Mouse (Mus musculus) intestine, postnatal 0 days (tissue): ENCODE data around the gene Zfp449. TPM values are rescaled to one million over a fixed set of nuclear protein-coding genes. Genes with fewer than 3 reads are reported as not detected.
A peak's percentile ranks its signal among the peaks of the same experiment; 100 is the strongest.
"Not testable (repeated sequence)": the region's sequence is repeated elsewhere in the genome, so short reads cannot be mapped to it uniquely, and the experiment has no call there.

ENCODE experiments used
- ATAC-seq: fragments of 200-750 bp; cut with Nextera tagmentation; 2 replicates; pipeline ENCODE4 v1.8.0; 2017; ENCODE audit warnings: mild to moderate bottlenecking, moderate TSS enrichment, moderate library complexity
- H3K27ac ChIP-seq: fragments of 300-500 bp; sonication (generic); 2 replicates; pipeline ENCODE4 v1.5.1; 2014; ENCODE audit warnings: mild to moderate bottlenecking, low read depth, low read length, moderate library complexity
- H3K27me3 ChIP-seq: fragments of 300-500 bp; sonication (generic); replicated peaks from 2 replicates; pipeline ENCODE4 v1.6.1; 2014; ENCODE audit warnings: low read length, mixed read lengths; ENCODE audit not compliant: control insufficient read depth, insufficient read depth
- H3K36me3 ChIP-seq: fragments of 300-500 bp; sonication (generic); 2 replicates; pipeline ENCODE4 v1.6.1; 2014; ENCODE audit warnings: mild to moderate bottlenecking, moderate library complexity; ENCODE audit not compliant: control insufficient read depth, insufficient read depth
- H3K4me1 ChIP-seq: fragments of 300-500 bp; sonication (generic); replicated peaks from 2 replicates; pipeline ENCODE4 v1.6.1; 2014; ENCODE audit warnings: antibody characterized with exemption, low read length, mixed read lengths; ENCODE audit not compliant: control insufficient read depth, insufficient read depth
- H3K4me2 ChIP-seq: fragments of 300-500 bp; sonication (generic); replicated peaks from 2 replicates; pipeline ENCODE4 v1.6.1; 2014; ENCODE audit warnings: low read depth, mild to moderate bottlenecking, moderate library complexity
- H3K4me3 ChIP-seq: fragments of 300-500 bp; sonication (generic); 2 replicates; pipeline ENCODE4 v1.5.1; 2014; ENCODE audit warnings: low read depth, low read length
- H3K9ac ChIP-seq: fragments of 300-500 bp; sonication (generic); 2 replicates; pipeline ENCODE4 v1.6.1; 2014; ENCODE audit warnings: mild to moderate bottlenecking, low read depth, low read length
- H3K9me3 ChIP-seq: fragments of 300-500 bp; sonication (generic); 2 replicates; pipeline ENCODE4 v1.6.1; 2016; ENCODE audit warnings: mixed run types; ENCODE audit not compliant: control insufficient read depth
- CTCF ChIP-seq: sonication (generic); IDR thresholded peaks from 2 replicates; pipeline ENCODE4 v1.5.1; 2016; ENCODE audit warnings: low read depth, mild to moderate bottlenecking, control low read depth, antibody characterized with exemption, moderate library complexity
- WGBS: fragments of 180-500 bp; shearing (Covaris S2); extraction: QIAGEN DNeasy Blood & Tissue Kit; methylation state at CpG from one replicate; pipeline ENCODE4 v1.1.7; 2014; 5-methylcytosine and 5-hydroxymethylcytosine counted together
- polyA plus RNA-seq: library from polyadenylated mRNA; unstranded; fragments of >200 nt; fragmentation: Nextera tagmentation; extraction: Ambion mirVana; gene quantifications from 2 replicates; pipeline ENCODE4 v1.2.1, GENCODE M21; 2015

The Zfp449 gene
- polyA plus RNA-seq, 1 experiment from 2014 or later = 2.4 TPM

GRCm38 (mm10) chrX:56340305-56340704 is 5.9 kb upstream of the Zfp449 start:
- peak; percentile 55 for TF ChIP-seq CTCF
- Histone ChIP-seq H3K9me3 (no peaks in the 10 kb centered on the region), H3K27me3 (no peaks in the 10 kb centered on the region), H3K27ac (no peak overlapping the region), H3K4me3 (no peak overlapping the region), H3K9ac (no peak overlapping the region), H3K4me1 (no peaks in the 10 kb centered on the region), H3K4me2 (no peak overlapping the region), H3K36me3 (no peaks in the 10 kb centered on the region)
- ATAC-seq = no peak

GRCm38 (mm10) chrX:56342921-56343320 is 3.3 kb upstream of the Zfp449 start:
- Histone ChIP-seq H3K4me1 (no peaks in the 10 kb centered on the region), H3K27ac (no peak overlapping the region), H3K9me3 (no peaks in the 10 kb centered on the region), H3K36me3 (no peaks in the 10 kb centered on the region), H3K4me3 (no peak overlapping the region), H3K4me2 (no peak overlapping the region), H3K27me3 (no peaks in the 10 kb centered on the region), H3K9ac (no peak overlapping the region)
- WGBS = 77% methylated on average over 3 of the region's 3 CpGs
- no peak for TF ChIP-seq CTCF
- ATAC-seq = no peak

GRCm38 (mm10) chrX:56346932-56347253 is 693 bp downstream of the Zfp449 start:
- no peaks in the 10 kb centered on the region for H3K27me3 ChIP-seq
- 39% methylated on average over 8 of the region's 8 CpGs for WGBS
- H3K9me3 ChIP-seq = no peaks in the 10 kb centered on the region
- no peak overlapping the region for H3K27ac ChIP-seq
- H3K36me3 ChIP-seq = no peaks in the 10 kb centered on the region
- H3K4me1 ChIP-seq = no peaks in the 10 kb centered on the region
- TF ChIP-seq CTCF = no peak
- no peak for ATAC-seq
- H3K4me2 ChIP-seq = peak overlapping the region; percentile 66
- peak overlapping the region; percentile 48 for H3K4me3 ChIP-seq
- no peak overlapping the region for H3K9ac ChIP-seq

- whole genome bisulfite sequencing = 20% methylated on average over 42 of the region's 56 CpGs
- not testable (repeated sequence) for H3K9ac ChIP-seq
These were observed 28.4 kb downstream of the Zfp449 start, which contains the start of gene Smim10l2a for GRCm38 (mm10) chrX:56374431-56375128. Smim10l2a (plus strand) TSS chrX:56374586.

GRCm38 (mm10) chrX:56380852-56381251 is 34.7 kb downstream of the Zfp449 start:
- no peak for TF ChIP-seq CTCF
- Histone ChIP-seq H3K9me3 (no peaks in the 10 kb centered on the region), H3K27ac (no peak overlapping the region), H3K27me3 (no peaks in the 10 kb centered on the region), H3K9ac (no peak overlapping the region), H3K36me3 (no peaks in the 10 kb centered on the region), H3K4me3 (no peak overlapping the region), H3K4me2 (no peak overlapping the region), H3K4me1 (no peaks in the 10 kb centered on the region)
- WGBS = 87% methylated on average over 2 of the region's 2 CpGs
- ATAC-seq = no peak

More at GRCm38 (mm10) chrX:56374431-56375128, 28.4 kb downstream of the Zfp449 start, which contains the start of gene Smim10l2a:
- not testable (repeated sequence) for H3K27ac ChIP-seq, H3K9me3 ChIP-seq, H3K4me1 ChIP-seq, H3K27me3 ChIP-seq, H3K36me3 ChIP-seq
- peak; percentile 90 for ATAC-seq
- peak within 1 kb of the TSS; percentile 39 for H3K4me3 ChIP-seq
- peak within 1 kb of the TSS; percentile 66 for H3K4me2 ChIP-seq

- ATAC-seq = no peak
- no peak for TF ChIP-seq CTCF
- H3K9me3 ChIP-seq = no peaks in the 10 kb centered on the region
These were observed 37.9 kb downstream of the Zfp449 start for GRCm38 (mm10) chrX:56384142-56384541.

More at GRCm38 (mm10) chrX:56384142-56384541, 37.9 kb downstream of the Zfp449 start:
- Histone ChIP-seq H3K36me3 (no peaks in the 10 kb centered on the region), H3K9ac (no peak overlapping the region), H3K4me1 (no peaks in the 10 kb centered on the region), H3K27ac (no peak overlapping the region), H3K4me2 (no peak overlapping the region), H3K27me3 (no peaks in the 10 kb centered on the region), H3K4me3 (no peak overlapping the region)
- 82% methylated on average over 2 of the region's 2 CpGs for WGBS
